Comparison of ENCODE assay signal across 8 mouse cellular contexts in genomic region chr9:109093786-109094552, GRCm38 (mm10). TPM values are rescaled to one million over a fixed set of nuclear protein-coding genes. Genes with fewer than 3 reads are reported as not detected.
A peak's percentile ranks its signal among the peaks of the same experiment; 100 is the strongest.
DNase-seq lines count a peak whose midpoint lies in the region; ATAC-seq lines count a peak whose summit lies in the region.

No protein-coding gene starts in this region.

- no peaks in the 10 kb centered on the region for H3K9me3 ChIP-seq in embryonic facial prominence, embryonic 14.5 days (ENCODE audit: control insufficient read depth, low read length)
- no peaks in the 10 kb centered on the region for H3K9me3 ChIP-seq in heart, embryonic 14.5 days (ENCODE audit: control insufficient read depth, low read length)

- H3K4me3 ChIP-seq in embryonic facial prominence, embryonic 14.5 days (ENCODE audit: low read depth, low read length) = peak overlapping the region; percentile 77
- H3K4me3 ChIP-seq in heart, embryonic 14.5 days (ENCODE audit: control insufficient read depth in 1 of 2, insufficient read depth in 1 of 2, low read depth in 1 of 2, low read length in 2 of 2) = peak overlapping the region; percentile 74 to 79

- no peaks in the 10 kb centered on the region for H3K27me3 ChIP-seq in embryonic facial prominence, embryonic 14.5 days (replicated peaks; ENCODE audit: control insufficient read depth, insufficient read depth, low read length)
- no peaks in the 10 kb centered on the region for H3K27me3 ChIP-seq in heart, embryonic 14.5 days (ENCODE audit: control insufficient read depth, insufficient read depth, low read length)

- WGBS in embryonic facial prominence, embryonic 14.5 days = 18% methylated on average over 11 of the region's 11 CpGs
- 18% methylated on average over 11 of the region's 11 CpGs for WGBS in heart, embryonic 14.5 days

- peaks cover 38% of the 10 kb centered on the region for H3K4me1 ChIP-seq in embryonic facial prominence, embryonic 14.5 days (ENCODE audit: control insufficient read depth, insufficient read depth, low read length)
- H3K4me1 ChIP-seq in heart, embryonic 14.5 days (ENCODE audit: control insufficient read depth in 2 of 2, insufficient read depth in 2 of 2, low read length in 2 of 2) = peaks cover 43 to 44% of the 10 kb centered on the region in 2 experiments

- peak overlapping the region; percentile 85 for H3K4me2 ChIP-seq in embryonic facial prominence, embryonic 14.5 days (ENCODE audit: low read depth, low read length)
- peak overlapping the region; percentile 90 for H3K4me2 ChIP-seq in heart, embryonic 14.5 days (ENCODE audit: low read length)

- H3K9ac ChIP-seq in embryonic facial prominence, embryonic 14.5 days (ENCODE audit: low read depth, low read length) = 0 out of 2 replicates have a peak overlapping the region, but pooled peaks have one; percentile 4
- peak overlapping the region; percentile 96 for H3K9ac ChIP-seq in heart, embryonic 14.5 days (ENCODE audit: low read length)

- peak overlapping the region; percentile 100 for H3K27ac ChIP-seq in embryonic facial prominence, embryonic 14.5 days (replicated peaks; ENCODE audit: low read depth, low read length)
- peak overlapping the region; percentile 4 to 98; a peak in 2 of 4 replicates for H3K27ac ChIP-seq in heart, embryonic 14.5 days (replicated peaks in 1 of 2; ENCODE audit: control insufficient read depth in 1 of 2, insufficient read depth in 1 of 2, low read depth in 2 of 2, low read length in 2 of 2)

- peaks cover 21% of the 10 kb centered on the region for H3K36me3 ChIP-seq in embryonic facial prominence, embryonic 14.5 days (ENCODE audit: control insufficient read depth, insufficient read depth, low read length)
- H3K36me3 ChIP-seq in heart, embryonic 14.5 days (ENCODE audit: control insufficient read depth, insufficient read depth, low read length) = peaks cover 36% of the 10 kb centered on the region

- ATAC-seq in embryonic facial prominence, embryonic 14.5 days (ENCODE audit: low read depth) = no peak
- no peak for ATAC-seq in heart, embryonic 14.5 days (ENCODE audit: insufficient number of reproducible peaks, insufficient read depth, low FRiP score, low read depth)

- peak; percentile 59 for DNase-seq in embryonic facial prominence, embryonic 14.5 days (ENCODE audit: low spot score)
- DNase-seq in kidney, postnatal 10 days = peak; percentile 63
- peak; percentile 75 to 79 for DNase-seq in lung, postnatal 4 days
- DNase-seq in right cerebral cortex, adult 18-20 months = no peak
- DNase-seq in cerebellum, adult 9-10 months = no peak
- DNase-seq in cerebellum, adult 9-11 months = no peak
- no peak for DNase-seq in B cell, adult 2 months

RNA-seq across cellular contexts. Expression of gene Plxnb1, which starts 1.2 kb away (rescaled TPM):
- 9.1 and 9.7 TPM in 2 replicates for polyA plus RNA-seq in embryonic facial prominence, embryonic 14.5 days (2014; fragmentation: Nextera tagmentation; extraction: Ambion mirVana)
- polyA plus RNA-seq in heart, embryonic 14.5 days (2014; fragmentation: Nextera tagmentation; extraction: Ambion mirVana) = 5.6 and 5.7 TPM in 2 replicates

RNA-seq across cellular contexts. Expression of gene Tma7, which starts 11.6 kb away (rescaled TPM):
- 612 and 655 TPM in 2 replicates for polyA plus RNA-seq in embryonic facial prominence, embryonic 14.5 days (2014; fragmentation: Nextera tagmentation; extraction: Ambion mirVana)
- 611 and 670 TPM in 2 replicates for polyA plus RNA-seq in heart, embryonic 14.5 days (2014; fragmentation: Nextera tagmentation; extraction: Ambion mirVana)

RNA-seq across cellular contexts. Expression of gene Ccdc51, which starts 11.7 kb away (rescaled TPM):
- 11.4 and 11.6 TPM in 2 replicates for polyA plus RNA-seq in embryonic facial prominence, embryonic 14.5 days (2014; fragmentation: Nextera tagmentation; extraction: Ambion mirVana)
- 13.9 and 14.0 TPM in 2 replicates for polyA plus RNA-seq in heart, embryonic 14.5 days (2014; fragmentation: Nextera tagmentation; extraction: Ambion mirVana)

RNA-seq across cellular contexts. Expression of gene Atrip, which starts 20.0 kb away (rescaled TPM):
- polyA plus RNA-seq in embryonic facial prominence, embryonic 14.5 days (2014; fragmentation: Nextera tagmentation; extraction: Ambion mirVana) = 19.5 and 25.0 TPM in 2 replicates
- polyA plus RNA-seq in heart, embryonic 14.5 days (2014; fragmentation: Nextera tagmentation; extraction: Ambion mirVana) = 17.5 and 19.9 TPM in 2 replicates

RNA-seq across cellular contexts. Expression of gene Trex1, which starts 34.4 kb away (rescaled TPM):
- polyA plus RNA-seq in embryonic facial prominence, embryonic 14.5 days (2014; fragmentation: Nextera tagmentation; extraction: Ambion mirVana) = 15.5 and 17.6 TPM in 2 replicates
- 8.1 TPM in 2 replicates for polyA plus RNA-seq in heart, embryonic 14.5 days (2014; fragmentation: Nextera tagmentation; extraction: Ambion mirVana)

Comparison
In these comparisons a context has a peak if more than half of its experiments do, and no peak if none do; other contexts are left out.
1. DNase-seq: peak in embryonic facial prominence, embryonic 14.5 days (single experiment), kidney, postnatal 10 days (single experiment) and lung, postnatal 4 days (2 of 2); none in right cerebral cortex, adult 18-20 months (single experiment), cerebellum, adult 9-10 months (single experiment), cerebellum, adult 9-11 months (single experiment) and B cell, adult 2 months (0 of 2).